Mouse (Mus musculus) lung, embryonic 16.5 days (tissue): Measurements from ENCODE around the gene Cdca3. TPM values are rescaled to one million over a fixed set of nuclear protein-coding genes. Genes with fewer than 3 reads are reported as not detected.

Source experiments
- ATAC-seq: fragments of 200-750 bp; cut with Nextera tagmentation; 2 replicates; pipeline ENCODE4 v1.8.0; 2017; ENCODE audit warnings: low read depth, mild to moderate bottlenecking, moderate library complexity
- H3K27ac ChIP-seq: fragments of 300-500 bp; sonication (generic); 2 replicates; pipeline ENCODE4 v1.5.1; 2014; ENCODE audit warnings: mild to moderate bottlenecking, control low read depth, low read length
- H3K27me3 ChIP-seq: fragments of 300-500 bp; sonication (generic); 2 replicates; pipeline ENCODE4 v1.6.1; 2014; ENCODE audit warnings: low read depth, low read length, mixed read lengths; ENCODE audit not compliant: control insufficient read depth, insufficient read depth
- H3K36me3 ChIP-seq: fragments of 300-500 bp; sonication (generic); 2 replicates; pipeline ENCODE4 v1.6.1; 2014; ENCODE audit warnings: low read length; ENCODE audit not compliant: control insufficient read depth, insufficient read depth
- H3K4me1 ChIP-seq: fragments of 300-500 bp; sonication (generic); replicated peaks from 2 replicates; pipeline ENCODE4 v1.6.1; 2014; ENCODE audit warnings: low read length, mixed read lengths; ENCODE audit not compliant: control insufficient read depth, insufficient read depth
- H3K4me2 ChIP-seq: fragments of 300-500 bp; sonication (generic); 2 replicates; pipeline ENCODE4 v1.6.1; 2014; ENCODE audit warnings: low read depth, low read length, control low read depth
- H3K4me3 ChIP-seq: fragments of 300-500 bp; sonication (generic); 2 replicates; pipeline ENCODE4 v1.5.1; 2014; ENCODE audit warnings: mild to moderate bottlenecking, low read length, control low read depth
- H3K9ac ChIP-seq: fragments of 300-500 bp; sonication (generic); 2 replicates; pipeline ENCODE4 v1.6.1; 2014; ENCODE audit warnings: low read length, control low read depth
- H3K9me3 ChIP-seq: fragments of 300-500 bp; sonication (generic); 2 replicates; pipeline ENCODE4 v1.6.1; 2016; ENCODE audit warnings: low read length; ENCODE audit not compliant: control insufficient read depth
- WGBS: fragments of 180-500 bp; shearing (Covaris S2); extraction: QIAGEN DNeasy Blood & Tissue Kit; methylation state at CpG from one replicate; pipeline ENCODE4 v1.1.7; 2014; 5-methylcytosine and 5-hydroxymethylcytosine counted together
- polyA plus RNA-seq: library from polyadenylated mRNA; unstranded; fragments of >200 nt; fragmentation: Nextera tagmentation; extraction: Ambion mirVana; gene quantifications from 2 replicates; pipeline ENCODE4 v1.2.1, GENCODE M21; 2015

The Cdca3 gene
- polyA plus RNA-seq, 1 experiment from 2014 or later = 176 TPM

DNA sequence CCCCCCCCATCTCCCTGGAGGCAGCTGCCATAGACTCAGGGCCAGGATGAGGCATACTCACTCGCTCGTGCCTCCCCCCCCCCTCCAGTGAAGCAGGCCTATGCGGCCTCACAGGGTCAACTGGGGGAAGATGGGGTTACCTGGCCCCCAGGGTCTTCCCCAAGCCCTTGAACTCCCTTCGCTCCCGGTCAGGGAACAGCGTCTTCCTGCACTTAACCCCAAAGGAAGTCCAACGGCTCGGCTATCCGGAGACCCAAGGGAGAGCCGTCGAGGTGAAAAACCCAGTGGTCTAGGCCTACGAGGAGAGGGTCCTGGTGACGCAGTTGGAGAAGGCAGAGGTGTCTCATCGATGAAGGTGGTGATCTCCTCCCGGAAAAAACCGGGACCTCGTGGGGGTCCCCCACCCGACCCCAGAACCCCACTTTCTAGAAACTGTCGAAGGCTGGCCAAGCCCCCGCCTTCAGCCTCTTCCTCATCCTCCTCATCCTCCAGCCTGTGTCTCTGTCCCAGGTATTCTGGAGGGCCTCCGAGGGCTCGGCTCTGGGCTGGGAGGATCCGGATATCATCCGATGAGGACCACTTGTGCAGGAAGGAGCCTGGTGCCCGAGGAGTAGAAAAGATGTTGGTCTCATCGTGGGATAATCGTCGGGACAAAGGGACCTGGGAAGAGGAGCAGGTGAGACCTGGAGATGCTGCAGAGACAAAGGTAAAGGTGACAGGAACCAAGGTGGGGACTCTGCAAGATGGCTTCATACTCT lies 29.4 kb downstream of the Cdca3 start:
- Histone ChIP-seq H3K9ac (no peak overlapping the region), H3K27me3 (peaks cover 28% of the 10 kb centered on the region), H3K9me3 (no peaks in the 10 kb centered on the region), H3K4me2 (0 out of 2 replicates have a peak overlapping the region, but pooled peaks have one; percentile 97), H3K4me3 (no peak overlapping the region), H3K4me1 (peaks cover 20% of the 10 kb centered on the region), H3K27ac (no peak overlapping the region), H3K36me3 (no peaks in the 10 kb centered on the region)
- ATAC-seq = no peak
- WGBS = 67% methylated on average over 28 of the region's 28 CpGs

DNA sequence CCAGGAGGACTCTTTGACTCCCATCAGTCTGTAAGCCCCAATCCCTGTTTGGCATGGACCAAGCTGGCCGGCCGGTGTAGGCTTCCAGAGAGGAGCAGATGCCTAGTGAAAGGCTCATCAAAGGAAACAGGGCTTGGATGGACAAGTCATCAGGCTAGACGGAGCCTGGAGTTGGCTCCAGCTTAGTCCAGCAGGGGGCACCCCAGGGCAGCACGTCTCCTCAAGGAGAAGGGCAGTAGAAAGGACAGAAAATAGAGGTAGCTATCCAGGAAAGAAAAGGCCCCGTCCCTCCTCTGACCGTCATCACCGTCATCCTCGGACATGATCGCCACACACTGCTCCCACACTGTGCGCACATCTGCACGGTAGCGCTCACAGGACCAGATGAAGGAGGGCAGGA lies 30.4 kb downstream of the Cdca3 start:
- Histone ChIP-seq H3K27me3 (peaks cover 37% of the 10 kb centered on the region), H3K4me1 (peaks cover 24% of the 10 kb centered on the region), H3K36me3 (no peaks in the 10 kb centered on the region), H3K4me2 (no peak overlapping the region), H3K9me3 (no peaks in the 10 kb centered on the region), H3K4me3 (no peak overlapping the region), H3K27ac (no peak overlapping the region), H3K9ac (no peak overlapping the region; the same call in 1 of the 2 replicates)
- ATAC-seq = peak; percentile 26
- 5% methylated on average over 12 of the region's 12 CpGs for WGBS

DNA sequence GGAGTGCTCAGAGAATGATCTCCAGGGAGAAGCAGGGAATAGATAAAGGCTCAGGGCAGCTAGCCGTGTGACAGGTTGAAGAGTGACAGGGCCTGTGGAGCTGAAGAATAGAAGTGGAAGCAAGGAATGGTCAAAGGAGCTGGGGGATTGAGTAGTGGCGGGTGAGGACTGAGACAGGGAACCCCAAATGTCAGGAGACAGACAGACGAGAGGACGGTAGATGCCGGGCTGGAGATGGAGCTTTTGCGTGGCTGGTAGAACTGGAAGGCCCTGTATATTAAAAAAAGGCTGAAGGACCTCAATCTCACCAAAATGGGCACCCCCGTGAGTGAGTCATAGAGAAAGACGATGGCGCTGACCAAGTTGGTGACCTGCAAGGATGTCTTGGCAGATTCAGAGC lies 31.2 kb downstream of the Cdca3 start:
- ATAC-seq = no peak
- 81% methylated on average over 9 of the region's 9 CpGs for WGBS
- Histone ChIP-seq H3K27me3 (peaks cover 42% of the 10 kb centered on the region), H3K27ac (no peak overlapping the region), H3K4me1 (peaks cover 24% of the 10 kb centered on the region), H3K9ac (no peak overlapping the region), H3K9me3 (no peaks in the 10 kb centered on the region), H3K4me3 (no peak overlapping the region), H3K36me3 (no peaks in the 10 kb centered on the region), H3K4me2 (no peak overlapping the region)

DNA sequence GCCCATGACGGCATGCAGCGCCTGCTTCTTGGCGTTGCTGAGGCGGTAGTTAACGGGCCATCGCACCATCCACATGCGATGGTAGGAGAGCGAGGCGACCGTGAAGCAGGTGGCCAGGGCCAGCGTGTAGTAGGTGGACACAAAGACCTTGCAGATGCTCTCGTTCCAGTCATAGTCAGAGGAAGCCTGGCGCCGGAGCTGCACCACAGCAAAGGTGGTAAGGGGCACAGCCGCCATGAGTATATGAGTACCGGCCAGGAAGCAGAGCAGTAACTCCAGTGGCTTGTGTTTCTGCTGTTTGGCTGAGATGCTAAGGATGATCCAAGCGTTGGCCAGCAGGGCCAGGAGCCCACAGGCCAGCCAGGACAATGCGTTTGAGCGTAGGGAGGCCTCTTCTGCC lies 31.9 kb downstream of the Cdca3 start:
- 74% methylated on average over 19 of the region's 19 CpGs for WGBS
- Histone ChIP-seq H3K4me1 (peaks cover 22% of the 10 kb centered on the region), H3K36me3 (no peaks in the 10 kb centered on the region)

DNA sequence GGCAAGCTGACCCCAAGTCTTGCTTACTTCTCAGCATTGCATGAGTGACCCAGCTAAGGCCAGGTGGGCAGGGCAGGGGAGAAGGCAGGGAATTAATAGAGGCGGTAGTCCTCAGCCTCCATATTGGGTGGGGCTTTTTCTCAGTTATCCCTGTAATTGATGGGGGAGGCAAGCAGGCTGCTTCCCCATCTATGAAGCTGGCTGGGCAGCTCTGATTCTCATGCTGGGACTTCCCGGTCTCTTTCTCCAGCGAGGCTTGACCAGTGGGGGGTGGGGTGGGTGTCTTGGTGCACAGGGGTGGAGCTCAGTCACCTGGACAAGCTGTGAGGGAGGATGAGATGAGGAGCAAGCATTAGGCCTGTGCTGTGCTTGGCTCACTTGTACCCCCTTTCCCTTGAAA lies 32.5 kb downstream of the Cdca3 start:
- H3K27ac ChIP-seq = no peak overlapping the region
- H3K4me2 ChIP-seq = no peak overlapping the region
- no peak overlapping the region for H3K9ac ChIP-seq
- no peak overlapping the region for H3K4me3 ChIP-seq
- WGBS = 41% methylated on average over 3 of the region's 3 CpGs
- no peaks in the 10 kb centered on the region for H3K36me3 ChIP-seq
- H3K27me3 ChIP-seq = peaks cover 44% of the 10 kb centered on the region
- ATAC-seq = no peak
- peaks cover 18% of the 10 kb centered on the region for H3K4me1 ChIP-seq
- H3K9me3 ChIP-seq = no peaks in the 10 kb centered on the region

More for the DNA sequence above, 31.9 kb downstream of the Cdca3 start:
- Histone ChIP-seq H3K9me3 (no peaks in the 10 kb centered on the region), H3K9ac (no peak overlapping the region), H3K4me2 (no peak overlapping the region), H3K27me3 (peaks cover 44% of the 10 kb centered on the region), H3K27ac (no peak overlapping the region), H3K4me3 (no peak overlapping the region)
- no peak for ATAC-seq

DNA sequence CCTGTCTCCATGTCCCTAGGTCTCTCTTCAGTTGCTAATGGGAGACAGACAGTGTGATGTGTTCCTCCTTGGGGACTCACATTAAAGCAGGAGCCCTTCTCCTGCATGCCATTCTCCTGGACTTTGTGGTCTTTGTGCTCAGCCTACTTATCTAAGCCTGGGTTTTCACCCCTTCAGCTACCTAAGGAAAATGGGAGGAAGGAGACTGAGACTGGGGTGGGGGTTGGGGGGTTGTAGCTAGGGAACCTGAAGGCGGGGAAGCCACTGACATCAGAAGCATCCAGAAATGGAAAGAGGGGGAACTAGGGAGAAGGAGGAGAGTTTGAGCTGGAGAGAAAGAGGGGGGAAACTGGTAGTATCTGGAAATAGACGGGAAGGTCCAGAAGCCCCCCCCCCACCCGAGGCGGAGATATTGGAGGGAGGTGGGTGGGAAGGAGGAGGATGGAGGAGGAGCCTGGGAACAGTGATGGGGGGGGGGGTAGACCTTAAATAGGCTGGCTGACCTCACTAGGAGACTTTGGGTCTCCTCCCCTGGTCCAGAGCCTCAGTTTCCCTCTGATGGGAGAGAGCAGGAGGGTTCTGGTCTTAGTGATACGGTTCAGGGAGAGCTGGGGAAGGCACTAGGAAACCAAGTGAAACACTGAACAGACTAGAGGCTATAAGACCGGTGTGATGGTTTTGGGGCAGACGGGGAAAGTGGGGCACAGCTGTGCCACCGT lies 33.2 kb downstream of the Cdca3 start:
- Histone ChIP-seq H3K4me3 (no peak overlapping the region; the same call in 1 of the 2 replicates), H3K9ac (no peak overlapping the region), H3K27me3 (peaks cover 44% of the 10 kb centered on the region), H3K27ac (no peak overlapping the region), H3K9me3 (no peaks in the 10 kb centered on the region), H3K4me2 (peak overlapping the region; percentile 99), H3K36me3 (no peaks in the 10 kb centered on the region), H3K4me1 (peaks cover 18% of the 10 kb centered on the region)
- WGBS = 18% methylated on average over 8 of the region's 8 CpGs
- ATAC-seq = no peak

DNA sequence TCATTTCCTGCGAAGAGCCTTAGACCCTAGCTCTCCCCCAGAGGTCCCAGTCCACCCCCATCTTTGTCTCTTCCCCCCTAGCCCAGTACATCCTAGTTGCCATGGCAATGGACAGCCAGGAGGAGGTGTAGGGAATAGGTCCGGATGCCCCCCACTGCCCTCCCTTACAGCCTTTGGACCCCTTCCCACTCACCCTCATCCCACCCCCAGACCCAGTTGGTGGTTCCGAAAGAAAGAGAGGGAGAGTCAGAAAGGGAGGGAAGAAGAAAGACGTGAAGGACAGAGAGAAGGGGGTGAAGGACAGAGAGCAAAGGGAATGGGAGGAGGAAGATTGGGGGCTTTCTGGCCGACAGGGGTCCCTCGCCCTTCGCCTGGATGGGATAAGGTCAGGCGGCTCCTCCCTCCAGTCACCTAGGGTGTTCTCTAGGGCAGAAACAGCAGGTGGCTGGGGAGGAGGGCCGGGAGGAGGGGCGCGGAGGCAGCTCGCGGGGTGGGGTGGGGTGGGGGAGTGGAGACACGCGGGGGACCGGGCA lies 33.8 kb downstream of the Cdca3 start:
- 2% methylated on average over 11 of the region's 16 CpGs for WGBS

DNA sequence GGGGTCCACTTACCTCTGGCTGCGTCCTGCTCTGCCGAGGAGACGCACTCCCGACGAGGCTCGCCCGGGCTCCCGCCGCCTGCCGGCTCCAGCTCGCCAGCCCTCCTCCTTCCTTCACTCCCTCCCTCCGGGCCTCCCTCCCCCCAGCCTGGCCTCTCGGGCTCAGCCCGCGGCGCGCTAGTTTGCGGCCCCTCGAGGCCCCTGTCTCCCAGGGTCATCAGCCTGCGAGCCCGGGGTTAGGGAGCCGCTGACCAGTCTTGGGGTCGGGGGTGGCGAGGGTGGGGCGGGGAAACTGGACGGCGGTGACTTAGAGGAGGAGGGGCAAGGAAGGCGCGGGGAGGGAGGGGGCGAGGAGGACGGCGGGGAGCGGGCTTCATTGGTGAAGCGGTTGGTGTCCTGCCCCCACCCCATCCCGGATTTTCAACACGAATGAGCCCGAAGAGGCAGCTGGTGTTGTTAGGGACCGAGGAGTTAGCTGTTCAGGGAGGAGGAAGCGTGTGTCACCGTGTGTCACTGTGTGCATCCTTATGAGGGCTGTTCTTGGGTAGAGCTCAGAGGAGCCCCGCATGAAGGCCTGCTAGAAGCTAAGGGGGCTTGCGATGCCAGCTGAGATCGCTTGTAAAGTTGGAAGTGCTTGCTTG lies 34.4 kb downstream of the Cdca3 start, which contains the start of gene Gpr162:
TSS of gene Gpr162 (minus strand) at position 326 of the 641 bp plus-strand sequence.
- Histone ChIP-seq H3K9ac (peak within 1 kb of the TSS; percentile 72), H3K4me1 (peaks cover 11% of the 10 kb centered on the region), H3K27ac (no peak within 1 kb of the TSS), H3K4me2 (peak within 1 kb of the TSS; percentile 99), H3K9me3 (no peaks in the 10 kb centered on the region), H3K36me3 (no peaks in the 10 kb centered on the region), H3K27me3 (peaks cover 38% of the 10 kb centered on the region), H3K4me3 (peak within 1 kb of the TSS; percentile 59)
- WGBS = under 1% methylated on average over 38 of the region's 43 CpGs
- peak; percentile 66 for ATAC-seq

More for the DNA sequence above, 33.8 kb downstream of the Cdca3 start:
- no peak overlapping the region for H3K27ac ChIP-seq
- peak; percentile 11 for ATAC-seq
- no peaks in the 10 kb centered on the region for H3K9me3 ChIP-seq
- peaks cover 12% of the 10 kb centered on the region for H3K4me1 ChIP-seq
- H3K36me3 ChIP-seq = no peaks in the 10 kb centered on the region
- peak overlapping the region; percentile 99 for H3K4me2 ChIP-seq
- H3K27me3 ChIP-seq = peaks cover 44% of the 10 kb centered on the region
- H3K4me3 ChIP-seq = peak overlapping the region; percentile 59
- peak overlapping the region; percentile 72 for H3K9ac ChIP-seq
